Mouse (Mus musculus) kidney, postnatal 36 days (tissue): ENCODE data around the gene Tmem120a.

Experiments
- DNase-seq, 2 experiments: peaks; one replicate each; pipeline ENCODE4 v3.0.0; 2021 to 2022; ENCODE audit warnings: mixed read lengths in 2 of 2

Tmem120a gene

GRCm38 (mm10) chr5:135743741-135744609 is at the start of gene Tmem120a:
TSS of gene Tmem120a (minus strand) at chr5:135744448.
- peak; percentile 98 for DNase-seq

GRCm38 (mm10) chr5:135782901-135783300 is 38.7 kb upstream of the Tmem120a start:
- peak in 1 of 2 experiments; percentile 23 for DNase-seq

- DNase-seq = no peak
These were observed 36.1 kb upstream of the Tmem120a start for GRCm38 (mm10) chr5:135780331-135780730.

GRCm38 (mm10) chr5:135778471-135779445 is 34.5 kb upstream of the Tmem120a start, which contains the start of gene Mdh2:
TSS of gene Mdh2 (plus strand) at chr5:135778480.
- DNase-seq = peak; percentile 100

GRCm38 (mm10) chr5:135777796-135778470 is 33.7 kb upstream of the Tmem120a start, which contains the start of gene Styxl1:
TSS of gene Styxl1 (minus strand) at chr5:135778385.
- DNase-seq = peak in 1 of 2 experiments; percentile 49

GRCm38 (mm10) chr5:135776546-135776945 is 32.3 kb upstream of the Tmem120a start:
- DNase-seq = peak; percentile 59 to 65

- DNase-seq = no peak
These were observed 28.3 kb upstream of the Tmem120a start for GRCm38 (mm10) chr5:135772519-135772918.

GRCm38 (mm10) chr5:135764971-135765370 is 20.7 kb upstream of the Tmem120a start:
- DNase-seq = no peak

GRCm38 (mm10) chr5:135763526-135763925 is 19.3 kb upstream of the Tmem120a start:
- DNase-seq = peak; percentile 63 to 85

- no peak for DNase-seq
These were observed 17.6 kb upstream of the Tmem120a start for GRCm38 (mm10) chr5:135761881-135762280.

- DNase-seq = no peak
These were observed 7.3 kb upstream of the Tmem120a start for GRCm38 (mm10) chr5:135751595-135751994.

- no peak for DNase-seq
These were observed 6.8 kb upstream of the Tmem120a start for GRCm38 (mm10) chr5:135751041-135751440.

- no peak for DNase-seq
These were observed 494 bp upstream of the Tmem120a start for GRCm38 (mm10) chr5:135744742-135745141.

- peak; percentile 70 to 75 for DNase-seq
These were observed 1.1 kb downstream of the Tmem120a start for GRCm38 (mm10) chr5:135742941-135743740.

- peak; percentile 78 to 80 for DNase-seq
These were observed 2.1 kb downstream of the Tmem120a start for GRCm38 (mm10) chr5:135742156-135742555.

GRCm38 (mm10) chr5:135738266-135738665 is 6.0 kb downstream of the Tmem120a start:
- no peak for DNase-seq

GRCm38 (mm10) chr5:135737154-135737553 is 7.1 kb downstream of the Tmem120a start:
- peak in 1 of 2 experiments; percentile 63 for DNase-seq

GRCm38 (mm10) chr5:135736544-135736943 is 7.7 kb downstream of the Tmem120a start:
- no peak for DNase-seq

GRCm38 (mm10) chr5:135735741-135736140 is 8.5 kb downstream of the Tmem120a start:
- peak in 1 of 2 experiments; percentile 48 for DNase-seq

- peak in 1 of 2 experiments; percentile 52 for DNase-seq
These were observed 10.1 kb downstream of the Tmem120a start for GRCm38 (mm10) chr5:135734057-135734680.

- no peak for DNase-seq
These were observed 11.2 kb downstream of the Tmem120a start for GRCm38 (mm10) chr5:135733071-135733470.
